Mouse (Mus musculus): ENCODE data around the gene Ufc1.
A peak's percentile ranks its signal among the peaks of the same experiment; 100 is the strongest.
"Not testable (repeated sequence)": the region's sequence is repeated elsewhere in the genome, so short reads cannot be mapped to it uniquely, and the experiment has no call there.

The Ufc1 gene

GRCm38 (mm10) chr1:171294298-171295062, at the start of gene Ufc1:
Ufc1 (minus strand) TSS chr1:171295024.
- DNase-seq (ENCODE audit: low read depth, low spot score), result peak; percentile 96

- peak; percentile 82 for DNase-seq (ENCODE audit: low read depth, low spot score)
Observed at GRCm38 (mm10) chr1:171343922-171344677, 49.3 kb upstream of the Ufc1 start.

GRCm38 (mm10) chr1:171342262-171343207, 47.7 kb upstream of the Ufc1 start:
- no peak for DNase-seq (ENCODE audit: low read depth, low spot score)

- DNase-seq (ENCODE audit: low read depth, low spot score), result peak; percentile 56
Observed at GRCm38 (mm10) chr1:171330216-171330560, 35.4 kb upstream of the Ufc1 start.

GRCm38 (mm10) chr1:171329433-171330215, 34.8 kb upstream of the Ufc1 start:
- DNase-seq (ENCODE audit: low read depth, low spot score), result peak; percentile 65

- peak; percentile 96 for DNase-seq (ENCODE audit: low read depth, low spot score)
Observed at GRCm38 (mm10) chr1:171328839-171329432, 34.1 kb upstream of the Ufc1 start, which contains the start of gene Dedd. Dedd (plus strand) TSS chr1:171329145.

GRCm38 (mm10) chr1:171328244-171328643, 33.4 kb upstream of the Ufc1 start:
- DNase-seq (ENCODE audit: low read depth, low spot score), result peak; percentile 58

GRCm38 (mm10) chr1:171326588-171326987, 31.8 kb upstream of the Ufc1 start:
- DNase-seq (ENCODE audit: low read depth, low spot score), result not testable (repeated sequence)

- no peak for DNase-seq (ENCODE audit: low read depth, low spot score)
Observed at GRCm38 (mm10) chr1:171325571-171325970, 30.7 kb upstream of the Ufc1 start.

- DNase-seq (ENCODE audit: low read depth, low spot score), result no peak
Observed at GRCm38 (mm10) chr1:171322012-171322411, 27.2 kb upstream of the Ufc1 start.

GRCm38 (mm10) chr1:171321415-171321814, 26.6 kb upstream of the Ufc1 start:
- peak; percentile 65 for DNase-seq (ENCODE audit: low read depth, low spot score)

GRCm38 (mm10) chr1:171320151-171320550, 25.3 kb upstream of the Ufc1 start:
- DNase-seq (ENCODE audit: low read depth, low spot score), result no peak

GRCm38 (mm10) chr1:171319748-171320147, 24.9 kb upstream of the Ufc1 start:
- no peak for DNase-seq (ENCODE audit: low read depth, low spot score)

GRCm38 (mm10) chr1:171309321-171309720, 14.5 kb upstream of the Ufc1 start:
- DNase-seq (ENCODE audit: low read depth, low spot score), result peak; percentile 47

GRCm38 (mm10) chr1:171306157-171306556, 11.3 kb upstream of the Ufc1 start:
- not testable (repeated sequence) for DNase-seq (ENCODE audit: low read depth, low spot score)

- no peak for DNase-seq (ENCODE audit: low read depth, low spot score)
Observed at GRCm38 (mm10) chr1:171298226-171298625, 3.4 kb upstream of the Ufc1 start.

- DNase-seq (ENCODE audit: low read depth, low spot score), result no peak
Observed at GRCm38 (mm10) chr1:171295063-171295402, 209 bp upstream of the Ufc1 start.

GRCm38 (mm10) chr1:171293906-171294297, 922 bp downstream of the Ufc1 start:
- DNase-seq (ENCODE audit: low read depth, low spot score), result peak; percentile 44

- peak; percentile 54 for DNase-seq (ENCODE audit: low read depth, low spot score)
Observed at GRCm38 (mm10) chr1:171293351-171293750, 1.5 kb downstream of the Ufc1 start.

- no peak for DNase-seq (ENCODE audit: low read depth, low spot score)
Observed at GRCm38 (mm10) chr1:171288328-171288727, 6.5 kb downstream of the Ufc1 start.

All from 3T3-L1 (cell line).